Mouse (Mus musculus) left cerebral cortex, adult 9 months (tissue): ENCODE measurements at regions not wholly inside any gene's neighbourhood (a gene's known extent, or its start where the extent isn't known, plus 50 kb on each side); places are given as distances from the start of the nearest gene placed in this dataset.

Experiments
- DNase-seq, 2 experiments: peaks; one replicate each; pipeline ENCODE4 v3.0.0; 2022; ENCODE audit warnings: low spot score in 2 of 2

DNA sequence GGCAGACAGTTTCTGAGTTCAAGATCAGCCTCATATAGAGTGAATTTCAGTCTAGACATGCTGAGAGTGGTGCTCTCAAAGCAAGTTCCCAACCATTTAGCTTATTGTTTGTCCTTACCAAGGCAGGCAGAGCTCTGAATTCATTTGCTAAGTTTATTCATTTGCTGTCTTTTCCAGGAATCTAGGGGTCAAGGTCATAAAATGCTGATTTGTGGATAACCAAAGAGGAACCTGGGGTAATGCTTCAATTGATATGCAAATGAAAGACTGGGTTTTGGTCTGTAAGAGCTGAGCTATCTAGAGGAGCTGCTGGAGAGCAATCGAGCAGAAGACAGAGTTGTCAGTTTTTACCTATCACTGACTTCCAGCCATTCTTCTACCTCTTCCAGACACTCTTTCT lies 832.8 kb downstream of the Ryr2 start:
- DNase-seq = no peak

- DNase-seq = peak in 1 of 2 experiments; percentile 30
Observed at GRCm38 (mm10) chr13:11268673-11269340, 837.9 kb downstream of the Ryr2 start.

GRCm38 (mm10) chr13:11247541-11247940 lies 859.2 kb downstream of the Ryr2 start:
- no peak for DNase-seq

GRCm38 (mm10) chr13:11216671-11217330 lies 856.2 kb upstream of the Chrm3 start:
- no peak for DNase-seq

- DNase-seq = no peak
Observed at GRCm38 (mm10) chr13:11210109-11210508, 849.5 kb upstream of the Chrm3 start.

- DNase-seq = no peak
Observed at GRCm38 (mm10) chr13:11205216-11205786, 844.7 kb upstream of the Chrm3 start.

- DNase-seq = no peak
Observed at GRCm38 (mm10) chr13:11201978-11202377, 841.3 kb upstream of the Chrm3 start.

- DNase-seq = no peak
Observed at GRCm38 (mm10) chr13:11192471-11192870, 831.8 kb upstream of the Chrm3 start.

GRCm38 (mm10) chr13:11181191-11181590 lies 820.5 kb upstream of the Chrm3 start:
- no peak for DNase-seq

- DNase-seq = no peak
Observed at GRCm38 (mm10) chr13:11180356-11180755, 819.7 kb upstream of the Chrm3 start.

- DNase-seq = no peak
Observed at GRCm38 (mm10) chr13:11178586-11178985, 817.9 kb upstream of the Chrm3 start.

DNA sequence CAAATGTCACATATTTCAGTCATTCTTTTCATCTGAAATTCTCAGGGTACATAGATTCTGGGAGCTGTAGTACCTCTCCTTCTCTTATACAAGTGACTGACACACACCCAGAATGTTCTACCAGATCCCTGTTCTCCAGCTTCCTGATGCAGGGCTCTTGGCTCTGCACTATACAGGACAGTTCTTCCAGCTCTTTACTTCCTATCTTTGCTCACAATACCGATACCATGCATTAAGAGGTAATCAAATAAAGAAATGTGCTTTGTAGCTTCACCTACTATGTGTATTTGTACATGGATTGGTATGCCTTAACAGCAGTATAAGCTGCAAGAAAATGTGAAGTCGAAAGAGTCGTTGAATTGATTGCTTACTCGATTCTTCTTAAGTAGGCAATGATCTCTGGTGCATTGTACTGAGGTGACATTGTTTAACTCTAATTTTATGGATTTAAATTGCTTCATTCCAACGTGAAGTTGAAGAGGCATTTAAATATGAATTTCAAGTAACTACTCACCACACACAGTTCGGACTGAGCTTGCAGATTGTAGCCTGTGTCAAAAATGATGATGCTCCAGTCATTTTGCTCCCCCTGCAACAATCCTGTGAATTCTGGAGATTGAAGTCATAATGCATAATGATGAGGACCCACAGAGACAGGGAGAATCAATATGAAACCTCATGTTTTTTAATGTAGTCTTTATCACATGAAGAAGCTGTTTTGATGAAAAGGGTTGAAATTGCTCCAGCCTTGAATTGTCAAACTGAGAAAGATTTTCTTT lies 817.2 kb upstream of the Chrm3 start:
- no peak for DNase-seq

- no peak for DNase-seq
Observed at GRCm38 (mm10) chr13:11167115-11167514, 806.5 kb upstream of the Chrm3 start.

GRCm38 (mm10) chr13:11164130-11164529 lies 803.5 kb upstream of the Chrm3 start:
- no peak for DNase-seq

DNA sequence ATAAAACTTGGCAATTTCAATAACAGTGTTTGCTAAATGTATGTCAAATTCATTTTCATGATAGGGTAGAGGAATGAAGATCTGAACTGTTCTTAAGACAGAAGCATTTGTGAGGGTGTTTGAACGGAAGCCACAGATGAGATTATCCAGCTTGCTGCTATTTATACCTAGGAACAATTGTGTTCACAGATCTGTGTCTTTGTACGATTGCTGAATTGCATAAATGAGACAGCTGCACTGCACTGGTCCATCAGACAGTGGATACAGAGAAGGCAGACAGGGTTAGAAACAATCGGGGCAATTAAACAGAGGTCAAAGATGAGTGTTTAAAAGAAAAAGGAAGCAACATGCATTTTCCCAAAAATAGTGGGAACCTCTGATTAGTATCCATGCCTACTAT lies 786.6 kb upstream of the Chrm3 start:
- peak; percentile 9 to 18 for DNase-seq

DNA sequence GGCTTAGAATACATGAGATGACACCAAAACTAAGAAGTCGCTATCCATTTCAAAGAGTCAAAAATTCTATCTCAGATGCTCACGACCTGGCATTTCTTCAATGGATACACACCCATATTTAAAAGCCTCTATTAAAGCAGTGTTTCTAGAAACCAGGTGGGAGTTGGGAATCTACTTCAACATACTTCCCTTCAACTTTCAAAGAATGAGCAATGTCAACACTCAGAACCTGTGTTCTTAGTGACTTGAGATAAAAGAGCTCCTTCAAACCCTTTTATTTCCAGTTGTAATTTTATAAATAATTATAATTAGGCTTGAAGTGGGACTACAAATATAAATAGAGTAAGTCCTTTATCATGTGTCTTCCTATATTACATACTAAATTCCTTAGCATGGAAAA lies 747.0 kb upstream of the Chrm3 start:
- DNase-seq = no peak

DNA sequence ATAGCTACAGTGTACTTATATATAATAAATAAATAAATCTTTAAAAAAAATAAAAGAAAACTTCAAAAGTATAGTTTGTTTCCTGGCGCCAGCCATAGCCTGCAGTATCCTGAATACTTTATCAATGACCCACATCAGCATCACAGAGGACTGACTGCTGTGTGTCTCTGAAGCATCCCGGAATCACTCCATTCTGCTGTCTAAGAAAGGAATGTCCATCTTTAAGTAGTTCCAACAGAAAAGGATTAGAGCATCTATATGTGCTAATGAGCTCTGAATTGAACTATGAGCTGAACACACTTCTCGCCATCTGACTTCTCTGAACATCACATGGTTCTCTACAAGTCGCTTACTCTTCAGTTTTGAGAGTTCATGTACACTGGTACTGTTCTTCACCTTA lies 745.8 kb upstream of the Chrm3 start:
- no peak for DNase-seq

GRCm38 (mm10) chr13:11105571-11105970 lies 744.9 kb upstream of the Chrm3 start:
- no peak for DNase-seq

DNA sequence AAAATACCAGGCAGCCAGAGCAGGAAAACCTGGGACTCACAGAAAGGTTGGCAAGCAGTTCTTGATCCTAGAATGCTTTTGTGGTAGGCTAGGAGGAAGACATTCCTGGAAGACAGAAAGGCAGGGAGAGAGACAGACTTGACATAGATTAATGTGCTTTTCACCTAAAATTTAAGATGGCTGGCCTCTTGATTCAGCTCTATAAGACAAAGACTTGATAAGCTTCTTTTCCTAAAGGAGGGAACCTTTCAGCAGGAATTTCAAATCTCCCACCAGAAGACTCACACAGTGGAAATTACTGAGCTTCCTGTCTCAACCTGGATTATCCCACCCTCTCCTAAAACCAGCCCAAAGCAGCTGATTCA lies 738.9 kb upstream of the Chrm3 start:
- no peak for DNase-seq

DNA sequence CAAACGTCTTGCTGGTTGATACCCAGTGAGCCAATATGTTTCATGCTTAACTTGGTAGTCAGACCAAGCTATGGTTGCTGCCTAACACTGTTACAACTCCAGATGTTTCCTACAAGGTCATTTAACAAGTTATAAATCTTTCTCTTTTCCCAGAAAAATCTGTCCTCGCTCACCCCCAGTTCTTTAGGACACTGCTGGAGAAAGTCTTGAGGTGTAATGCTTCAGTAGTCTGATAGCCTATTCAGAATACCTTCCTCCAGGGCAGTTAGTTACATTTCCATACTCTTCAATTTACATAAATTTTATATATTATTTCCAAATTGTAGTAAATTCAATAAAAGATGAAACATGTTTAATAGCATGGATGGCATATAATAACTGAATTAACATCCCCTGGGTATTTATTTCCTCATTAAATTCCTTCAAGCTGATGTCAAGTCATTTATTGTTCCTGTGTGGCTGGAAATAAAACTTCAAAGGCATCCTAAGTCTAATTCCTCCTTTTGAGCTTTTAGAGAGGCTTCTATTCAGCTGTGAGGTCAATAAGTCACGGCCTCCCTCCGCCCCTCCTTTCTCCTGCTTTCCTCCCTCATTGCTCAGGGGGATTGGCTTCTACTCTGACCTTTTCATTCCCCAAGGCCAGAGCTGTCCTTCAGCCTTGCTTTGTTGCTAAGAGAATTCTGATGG lies 738.4 kb upstream of the Chrm3 start:
- DNase-seq = no peak

GRCm38 (mm10) chr13:11092911-11093310 lies 732.3 kb upstream of the Chrm3 start:
- DNase-seq = no peak
